Mouse (Mus musculus) brown adipose tissue, adult 24 weeks (tissue): ENCODE data around the gene Gpr132. TPM values are rescaled to one million over a fixed set of nuclear protein-coding genes. Genes with fewer than 3 reads are reported as not detected.
"Not testable (repeated sequence)": the region's sequence is repeated elsewhere in the genome, so short reads cannot be mapped to it uniquely, and the experiment has no call there.

Experiments used
- H3K27ac ChIP-seq: fragments of 200-500 bp; replicated peaks from 2 replicates; pipeline ENCODE4 v1.5.1; 2012; ENCODE audit warnings: low read depth, mild to moderate bottlenecking, low read length
- H3K4me1 ChIP-seq: fragments of 200-500 bp; 2 replicates; pipeline ENCODE4 v1.6.1; 2012; ENCODE audit warnings: low read length, mixed read lengths; ENCODE audit not compliant: control insufficient read depth, insufficient read depth, insufficient read length
- H3K4me3 ChIP-seq: fragments of 200-500 bp; 2 replicates; pipeline ENCODE4 v1.5.1; 2012; ENCODE audit warnings: low read depth, mild to moderate bottlenecking, low read length, moderate library complexity; ENCODE audit not compliant: insufficient read depth
- polyA plus RNA-seq: library from polyadenylated mRNA; stranded (reverse); fragments of >200 nt; gene quantifications from 2 replicates; pipeline ENCODE4 v1.2.4, GENCODE M21; 2012; ENCODE audit not compliant: missing spikeins, insufficient read depth, insufficient read length

Gpr132 gene
- polyA plus RNA-seq, 1 experiment, result not detected

DNA sequence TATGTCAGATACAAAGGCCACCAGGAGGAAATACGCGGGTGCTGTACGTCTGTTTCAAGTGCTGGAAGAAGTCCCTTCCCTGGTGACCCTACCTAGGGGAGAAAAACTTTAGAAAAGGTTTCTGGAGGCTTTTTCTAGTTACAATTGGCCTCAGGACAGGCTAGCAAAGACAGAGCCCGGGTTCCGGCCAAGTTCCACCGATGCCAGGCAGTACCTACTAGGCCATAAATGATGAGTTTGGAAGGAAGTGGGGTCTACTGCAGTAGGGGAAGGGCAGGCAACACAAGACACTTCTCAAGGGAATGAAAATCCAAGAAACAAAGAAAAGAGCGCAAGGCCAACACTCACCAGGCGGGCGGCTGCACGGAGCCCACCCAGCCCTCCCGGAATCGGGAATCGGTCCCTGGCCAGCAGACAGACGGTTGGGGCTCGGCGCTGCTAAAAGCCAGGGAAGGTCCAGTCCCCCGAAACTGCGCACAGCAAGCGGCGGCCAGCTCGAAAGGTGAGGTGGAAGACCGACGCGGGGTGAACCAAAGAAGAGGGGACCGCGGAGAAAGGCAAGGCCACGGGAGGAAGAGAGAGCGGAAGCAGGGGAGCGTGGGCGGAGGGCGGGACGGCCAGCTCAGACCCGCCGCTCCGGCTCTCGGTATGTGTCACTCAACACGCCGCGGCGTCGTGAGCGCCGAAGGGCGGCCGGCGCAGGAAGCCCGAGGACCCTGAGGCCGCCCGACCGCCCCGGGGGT, 39.4 kb downstream of the Gpr132 start:
- Histone ChIP-seq H3K27ac (peak overlapping the region; percentile 72), H3K4me1 (peaks cover 13% of the 10 kb centered on the region), H3K4me3 (peak overlapping the region; percentile 97)

DNA sequence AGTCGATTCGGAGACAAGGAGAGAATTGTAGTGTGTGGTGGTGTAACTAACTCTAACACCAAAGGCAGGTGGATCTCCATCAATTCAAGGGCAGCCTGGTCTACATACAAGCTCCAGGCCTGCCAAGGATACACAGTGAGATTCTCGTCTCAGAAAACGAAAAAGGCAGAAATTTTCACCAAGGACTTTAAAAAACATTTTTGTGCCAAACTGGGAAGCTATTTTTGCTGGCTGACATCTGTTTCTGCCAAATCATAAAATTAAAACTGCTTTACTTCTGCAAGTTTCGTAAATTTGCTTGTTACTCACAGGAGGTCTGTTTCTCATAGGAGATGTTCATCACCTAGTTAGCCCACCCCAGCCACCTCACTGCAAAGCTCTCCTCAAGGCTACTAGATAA, 42.1 kb downstream of the Gpr132 start:
- peaks cover 31% of the 10 kb centered on the region for H3K4me1 ChIP-seq
- H3K27ac ChIP-seq, result no peak overlapping the region
- no peak overlapping the region for H3K4me3 ChIP-seq

DNA sequence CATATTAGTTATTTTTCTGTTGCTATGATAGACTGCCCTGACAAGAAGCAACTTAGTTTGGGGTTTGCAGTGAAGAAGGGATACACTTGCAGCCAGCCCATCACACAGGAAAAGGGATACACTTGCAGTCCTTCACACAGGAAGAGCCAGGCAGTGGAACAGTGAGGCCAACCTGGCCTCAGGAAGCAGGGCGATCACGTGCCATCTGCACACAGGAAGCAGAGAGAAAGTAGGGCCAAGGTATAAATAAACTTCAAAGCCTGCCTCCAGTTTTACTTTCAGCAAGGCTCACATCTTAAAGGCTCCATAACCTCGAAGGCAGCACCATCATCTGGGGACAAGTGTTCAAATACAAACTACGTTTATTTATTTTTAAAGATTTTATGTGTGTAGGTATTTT, 44.8 kb downstream of the Gpr132 start:
- peaks cover 32% of the 10 kb centered on the region for H3K4me1 ChIP-seq
- no peak overlapping the region for H3K4me3 ChIP-seq

DNA sequence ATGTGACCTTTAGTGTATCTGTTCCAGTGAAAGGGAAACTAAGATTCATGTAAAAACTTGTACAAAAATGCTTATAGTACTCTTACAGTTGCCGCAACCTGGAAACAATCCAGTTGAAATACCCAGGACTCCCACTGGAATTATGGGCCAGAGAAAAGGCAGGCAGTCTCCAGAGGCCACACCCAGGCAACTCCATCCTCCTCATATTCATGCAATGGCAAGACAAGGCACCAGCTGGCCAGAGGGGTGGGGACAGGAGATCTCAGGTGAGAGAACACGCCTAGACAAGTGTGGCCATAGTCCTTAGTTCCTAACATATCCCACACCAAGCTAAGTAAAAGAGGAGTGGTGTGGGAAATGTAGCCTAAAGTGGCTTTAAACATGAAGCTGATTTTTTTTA, 45.4 kb downstream of the Gpr132 start:
- no peak overlapping the region for H3K4me3 ChIP-seq
- H3K27ac ChIP-seq, result no peak overlapping the region
- peaks cover 27% of the 10 kb centered on the region for H3K4me1 ChIP-seq

More for the DNA sequence above, 44.8 kb downstream of the Gpr132 start:
- H3K27ac ChIP-seq, result peak overlapping the region; percentile 61

DNA sequence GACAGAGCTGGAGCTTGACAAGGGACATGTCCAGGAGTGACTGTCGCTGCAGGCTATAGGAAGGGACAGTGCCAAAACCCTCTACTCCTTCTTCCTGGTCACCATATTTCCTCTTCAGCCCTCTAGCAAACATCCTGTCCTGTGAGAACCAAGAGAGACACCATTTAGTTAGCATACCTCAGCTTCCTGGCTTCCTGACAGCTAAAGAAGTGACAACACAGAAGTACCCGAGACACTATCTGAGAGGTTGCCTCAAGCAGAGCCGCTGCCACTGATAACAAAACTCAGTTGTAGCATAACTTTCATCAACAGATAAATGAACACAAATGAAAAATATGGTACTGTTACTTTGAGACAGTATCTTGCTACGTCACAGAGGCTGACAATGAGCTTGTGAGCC, 46.1 kb downstream of the Gpr132 start:
- Histone ChIP-seq H3K27ac (peak overlapping the region; percentile 45), H3K4me3 (no peak overlapping the region), H3K4me1 (peaks cover 25% of the 10 kb centered on the region)

DNA sequence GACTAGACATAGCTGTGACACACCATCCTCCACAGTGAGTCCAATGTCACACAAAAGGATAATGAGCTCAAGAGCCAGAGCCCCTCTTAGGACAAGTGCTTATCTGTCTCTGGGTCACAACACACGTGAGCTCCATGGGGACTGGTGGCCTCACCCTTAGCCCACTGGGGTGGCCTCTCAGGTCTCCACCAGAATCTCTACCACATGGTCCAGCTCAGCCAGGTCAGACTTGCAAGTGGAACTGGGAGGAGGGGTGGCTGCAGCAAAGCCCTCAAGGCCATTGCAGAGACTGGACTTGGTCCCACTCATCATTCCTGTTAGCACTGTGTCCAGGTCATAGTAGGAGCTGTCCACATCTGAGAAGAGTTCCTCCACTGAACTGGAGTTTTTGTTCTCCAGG, 46.8 kb downstream of the Gpr132 start:
- Histone ChIP-seq H3K4me3 (no peak overlapping the region), H3K4me1 (peaks cover 25% of the 10 kb centered on the region), H3K27ac (no peak overlapping the region)

DNA sequence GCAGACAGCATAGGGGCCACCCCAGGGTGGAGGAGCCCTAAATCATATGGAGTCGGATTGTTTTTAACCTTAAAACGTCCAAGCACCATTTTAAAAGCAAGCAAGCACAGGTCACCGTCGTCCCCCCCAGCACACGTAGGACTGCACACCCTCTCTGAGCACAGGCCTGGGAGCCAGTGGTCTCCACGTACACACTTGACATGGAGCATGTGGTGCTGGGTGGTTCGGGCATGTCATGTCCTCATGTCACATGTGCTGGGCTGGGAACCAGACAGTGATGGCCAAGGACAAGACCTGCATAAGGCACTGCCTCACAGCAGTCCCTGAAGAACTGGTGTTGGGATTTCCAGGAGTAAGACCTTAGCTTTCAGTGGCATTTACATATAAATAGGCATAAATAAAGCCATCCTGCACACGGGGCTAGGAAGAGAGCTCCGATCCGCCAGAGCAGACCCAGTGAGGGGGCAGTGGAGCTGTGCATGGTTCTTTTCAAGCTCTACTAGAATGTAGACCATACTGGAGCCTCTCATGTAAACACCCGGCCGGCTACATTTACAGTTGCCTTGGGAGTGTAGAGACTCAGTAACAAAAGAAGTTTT, 47.5 kb downstream of the Gpr132 start:
- H3K4me1 ChIP-seq, result peaks cover 25% of the 10 kb centered on the region
- H3K4me3 ChIP-seq, result no peak overlapping the region
- H3K27ac ChIP-seq, result no peak overlapping the region

DNA sequence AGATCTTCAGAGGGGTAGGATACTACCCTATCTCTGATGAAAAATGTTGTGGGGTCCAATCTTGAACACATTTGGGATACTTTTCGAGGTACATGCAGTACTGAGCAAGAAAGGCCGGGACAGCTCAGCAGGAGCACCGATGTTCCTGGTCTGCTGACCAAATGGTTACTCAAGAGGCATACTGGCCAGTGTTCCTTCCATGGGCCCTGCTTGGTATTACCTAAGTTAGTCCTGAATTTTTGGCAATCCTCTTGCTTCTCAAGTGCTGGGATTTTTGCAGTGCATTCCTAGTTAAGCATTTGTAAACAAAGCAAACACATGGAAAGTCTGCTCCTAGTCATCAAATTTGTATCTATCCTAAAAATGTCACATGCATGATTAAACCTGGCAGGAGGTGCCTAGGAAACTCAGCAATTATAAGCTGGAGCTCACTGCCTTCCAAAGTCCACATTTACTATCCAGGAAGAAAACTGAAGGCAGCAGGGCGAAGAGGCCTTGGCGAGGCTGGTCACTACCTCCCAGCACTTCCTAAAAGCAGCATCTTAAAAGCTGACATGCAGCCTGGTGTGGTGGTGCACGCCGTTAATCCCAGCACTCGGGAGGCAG, 48.9 kb downstream of the Gpr132 start:
- no peak overlapping the region for H3K27ac ChIP-seq
- H3K4me3 ChIP-seq, result no peak overlapping the region
- H3K4me1 ChIP-seq, result peaks cover 25% of the 10 kb centered on the region

DNA sequence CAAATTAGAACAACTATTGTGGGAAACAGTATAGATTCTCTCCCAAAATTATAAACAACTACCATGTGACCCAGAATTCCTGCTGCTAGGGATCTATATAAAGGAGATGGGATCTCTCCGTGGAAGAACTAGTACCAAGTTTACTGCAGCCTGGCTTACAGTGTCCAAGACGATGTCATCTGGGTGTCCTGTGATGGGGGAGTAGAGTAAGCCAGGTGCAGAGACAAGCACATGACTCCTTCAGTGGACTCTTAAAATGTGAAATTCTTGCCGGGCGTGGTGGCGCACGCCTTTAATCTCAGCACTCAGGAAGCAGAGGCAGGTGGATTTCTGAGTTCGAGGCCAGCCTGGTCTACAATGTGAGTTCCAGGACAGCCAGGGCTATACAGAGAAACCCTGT, 51.2 kb downstream of the Gpr132 start:
- not testable (repeated sequence) for H3K4me1 ChIP-seq, H3K4me3 ChIP-seq, H3K27ac ChIP-seq

DNA sequence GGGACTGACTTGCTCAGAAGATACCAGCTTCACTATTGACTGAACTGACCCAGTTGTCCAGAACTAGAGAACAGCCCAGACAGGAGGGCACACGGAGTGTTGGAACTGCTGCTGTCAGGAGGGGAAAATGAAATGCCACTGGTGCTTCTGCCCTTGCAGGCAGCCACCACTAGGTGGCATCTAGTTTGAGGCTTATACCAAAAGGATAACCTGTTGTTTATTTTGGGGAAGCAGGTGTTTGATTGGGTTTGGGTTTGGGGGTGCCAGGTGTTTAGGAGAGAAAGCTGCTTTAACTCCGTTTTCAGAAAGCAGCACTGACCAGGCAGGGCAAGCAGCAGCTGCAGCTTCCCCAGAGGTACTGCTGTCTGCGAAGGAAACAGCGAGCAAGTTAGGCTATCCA, 51.7 kb downstream of the Gpr132 start:
- peaks cover 3% of the 10 kb centered on the region for H3K4me1 ChIP-seq
- H3K4me3 ChIP-seq, result no peak overlapping the region
- no peak overlapping the region for H3K27ac ChIP-seq

DNA sequence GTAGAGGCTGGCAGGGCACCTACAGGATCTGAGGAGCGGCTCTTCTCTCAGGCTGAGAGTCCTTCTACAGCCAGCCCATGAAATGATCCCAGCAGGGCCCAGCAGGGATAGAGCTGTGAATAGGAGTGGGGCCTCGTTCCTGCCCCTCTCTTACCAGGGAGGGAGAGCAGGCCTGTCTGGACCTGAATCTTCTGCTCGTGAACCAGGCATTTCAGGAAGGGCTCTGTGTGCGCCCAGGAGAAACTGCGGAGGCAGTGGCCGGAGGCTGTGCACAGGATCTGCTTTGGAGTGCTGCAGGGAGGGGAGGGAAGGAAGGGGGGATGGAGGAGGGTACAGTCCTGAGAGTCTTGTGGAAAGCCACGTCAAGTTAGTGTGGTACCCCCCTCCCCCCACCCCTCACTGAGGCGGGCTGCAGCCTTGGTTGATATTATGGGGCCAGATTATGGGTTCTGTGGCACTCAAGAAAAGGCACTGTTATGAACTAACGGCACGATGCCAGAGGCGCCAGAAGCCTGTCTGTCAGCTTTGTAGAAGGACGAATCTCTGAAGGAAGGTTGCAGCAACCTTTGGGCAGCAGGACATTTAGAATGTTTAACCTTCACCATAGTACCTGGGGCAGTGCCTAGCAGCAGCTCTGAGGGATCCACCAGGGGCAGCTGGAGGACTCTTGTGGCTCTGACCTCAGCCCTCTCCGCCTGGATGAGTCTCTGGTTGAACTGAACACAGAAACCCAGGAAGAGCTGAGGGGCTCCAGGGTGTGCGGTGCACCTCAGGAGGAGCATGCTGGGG, 53.2 kb downstream of the Gpr132 start:
- H3K4me1 ChIP-seq, result 0 out of 2 replicates have a peak, but pooled peaks cover 3% of the 10 kb centered on the region
- H3K4me3 ChIP-seq, result no peak overlapping the region
- H3K27ac ChIP-seq, result no peak overlapping the region

DNA sequence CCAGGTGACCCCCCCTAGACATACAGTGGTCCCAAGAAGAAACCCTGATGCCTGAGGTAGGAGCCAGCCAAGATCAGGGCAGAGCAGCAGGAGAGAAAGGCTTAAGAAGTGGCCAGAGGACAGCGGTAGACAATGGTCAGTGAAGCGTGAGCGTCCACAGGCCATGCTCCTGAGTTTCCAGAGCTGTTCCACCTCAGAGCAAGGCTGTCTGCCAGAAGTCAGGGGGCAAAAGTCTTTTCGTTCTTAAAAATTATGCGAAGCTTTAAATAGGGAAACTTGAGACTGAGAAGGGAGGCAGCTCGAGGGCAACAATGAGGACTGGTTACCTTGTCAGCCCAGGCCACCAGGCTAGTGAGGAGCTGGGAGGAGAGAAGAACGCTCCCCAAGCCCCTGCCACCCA, 54.7 kb downstream of the Gpr132 start:
- no peak overlapping the region for H3K27ac ChIP-seq
- H3K4me1 ChIP-seq, result no peaks in the 10 kb centered on the region; the same call in 1 of the 2 replicates
- no peak overlapping the region for H3K4me3 ChIP-seq

DNA sequence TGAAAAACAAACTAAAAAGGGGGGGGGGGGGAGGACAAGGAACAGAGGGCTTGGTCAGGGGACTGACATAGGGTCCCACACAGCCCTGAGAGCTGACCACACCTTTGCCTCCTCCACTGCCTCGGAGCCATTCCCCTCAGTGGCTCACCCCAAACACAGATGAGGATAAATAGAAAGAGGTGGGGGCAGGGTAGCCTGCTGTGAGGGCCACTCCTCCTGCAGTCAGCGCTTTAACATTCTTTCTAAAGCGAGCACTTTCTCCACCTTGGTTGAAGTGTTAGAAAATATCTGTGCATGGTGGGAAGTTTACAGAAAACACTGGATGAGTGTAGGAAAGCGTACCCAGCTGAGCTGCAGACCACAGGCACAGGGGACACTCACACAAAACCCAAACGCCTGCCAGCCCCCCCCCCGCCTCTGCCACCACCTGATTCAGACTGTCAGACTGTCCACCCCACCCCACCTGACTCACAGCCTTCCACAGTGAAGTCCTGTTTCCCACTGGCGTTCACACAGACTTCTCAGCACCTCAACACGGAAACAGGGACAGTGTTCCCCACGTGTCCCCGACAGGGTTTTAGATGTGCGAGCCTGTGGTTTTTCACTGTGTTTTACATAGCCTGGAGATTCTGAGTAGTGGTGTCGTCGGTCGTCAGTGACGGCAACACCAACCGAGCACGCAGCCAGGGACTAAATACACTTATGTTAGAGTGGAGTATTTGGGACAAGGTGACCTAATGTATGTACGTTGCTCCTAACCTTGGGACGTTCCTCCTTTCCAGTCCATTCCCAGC, 57.7 kb downstream of the Gpr132 start:
- Histone ChIP-seq H3K4me3 (no peak overlapping the region), H3K4me1 (no peaks in the 10 kb centered on the region; the same call in 1 of the 2 replicates), H3K27ac (no peak overlapping the region)

DNA sequence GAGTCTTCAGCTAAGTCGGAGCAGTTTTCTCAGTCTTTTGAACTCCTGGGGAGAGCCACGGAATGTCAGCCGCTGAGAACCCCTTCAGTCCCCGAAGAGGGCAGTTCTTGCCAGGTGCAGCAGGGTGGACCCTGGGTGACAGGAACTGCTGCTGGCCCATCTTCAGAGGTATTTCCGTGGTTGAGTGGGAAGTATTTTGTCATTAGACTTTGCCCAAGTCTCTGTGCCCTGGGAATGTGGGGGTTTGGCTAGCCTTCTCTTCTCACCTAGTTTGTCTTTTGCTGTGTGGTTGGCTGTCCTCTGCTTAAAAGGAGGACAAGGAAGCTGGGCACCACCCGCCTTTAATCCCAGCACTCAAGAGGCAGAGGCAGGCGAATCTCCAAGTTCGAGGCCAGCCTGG, 58.4 kb downstream of the Gpr132 start:
- no peaks in the 10 kb centered on the region; the same call in 1 of the 2 replicates for H3K4me1 ChIP-seq
- peak overlapping the region; percentile 66 for H3K4me3 ChIP-seq
- no peak overlapping the region for H3K27ac ChIP-seq
